Mouse (Mus musculus) small intestine, adult 2 months (tissue): Measurements from ENCODE around the gene Mark2. TPM values are rescaled to one million over a fixed set of nuclear protein-coding genes. Genes with fewer than 3 reads are reported as not detected.
A peak's percentile ranks its signal among the peaks of the same experiment; 100 is the strongest.

ENCODE experiments used
- H3K27ac ChIP-seq: fragments of 200-500 bp; 2 replicates; pipeline ENCODE4 v1.5.1; 2012; ENCODE audit warnings: low read depth, low read length, control low read depth, inconsistent platforms; ENCODE audit not compliant: insufficient read depth
- H3K27me3 ChIP-seq: fragments of 200-500 bp; 2 replicates; pipeline ENCODE4 v1.6.1; 2012; ENCODE audit warnings: mild to moderate bottlenecking, moderate library complexity, low read length, inconsistent platforms; ENCODE audit not compliant: control insufficient read depth, insufficient read depth
- H3K36me3 ChIP-seq: fragments of 200-500 bp; 2 replicates; pipeline ENCODE4 v1.6.1; 2012; ENCODE audit warnings: mild to moderate bottlenecking, low read length, control low read depth, inconsistent platforms; ENCODE audit not compliant: control insufficient read depth, insufficient read depth
- H3K4me1 ChIP-seq: fragments of 200-500 bp; 2 replicates; pipeline ENCODE4 v1.6.1; 2012; ENCODE audit warnings: low read length, inconsistent platforms, mixed read lengths; ENCODE audit not compliant: control insufficient read depth, insufficient read depth, insufficient read length
- H3K4me3 ChIP-seq: fragments of 200-500 bp; 2 replicates; pipeline ENCODE4 v1.5.1; 2012; ENCODE audit warnings: low read depth, mild to moderate bottlenecking, control low read depth, inconsistent platforms, low read length, moderate library complexity
- CTCF ChIP-seq: fragments of 200-500 bp; IDR thresholded peaks from 2 replicates; pipeline ENCODE4 v1.5.1; 2012; ENCODE audit warnings: low read depth, mild to moderate bottlenecking, control low read depth, inconsistent platforms, low read length, moderate library complexity, mixed read lengths; ENCODE audit not compliant: insufficient replicate concordance, insufficient read length; ENCODE audit errors: extremely low read depth
- POLR2A ChIP-seq: fragments of 200-500 bp; IDR thresholded peaks from 2 replicates; pipeline ENCODE4 v1.6.1; 2012; ENCODE audit warnings: low read depth, mild to moderate bottlenecking, control low read depth, inconsistent platforms, low read length, moderate library complexity
- WGBS: fragments of 180-500 bp; shearing (Covaris S2); methylation state at CpG from one replicate; pipeline ENCODE4 v1.1.7; 2018; 5-methylcytosine and 5-hydroxymethylcytosine counted together
- polyA plus RNA-seq: library from polyadenylated mRNA; depleted of rRNA; stranded (reverse); fragments of >200 nt; gene quantifications from 2 replicates; pipeline ENCODE4 v1.2.3, GENCODE M21; 2012

The Mark2 gene
- polyA plus RNA-seq, 1 experiment: 279 TPM

GRCm38 (mm10) chr19:7246021-7246420, 95.6 kb downstream of the Mark2 start:
- H3K27ac ChIP-seq: no peak overlapping the region
- TF ChIP-seq POLR2A (no peak), CTCF (no peak)
- no peaks in the 10 kb centered on the region for H3K27me3 ChIP-seq
- no peaks in the 10 kb centered on the region for H3K36me3 ChIP-seq
- H3K4me3 ChIP-seq: no peak overlapping the region
- H3K4me1 ChIP-seq: 0 out of 2 replicates have a peak, but pooled peaks cover 2% of the 10 kb centered on the region
- WGBS: 31% methylated on average over 3 of the region's 3 CpGs

GRCm38 (mm10) chr19:7240782-7241690, 100.6 kb downstream of the Mark2 start, which contains the start of gene Naa40:
Gene Naa40, minus strand, starts transcription at chr19:7241183.
- WGBS: under 1% methylated on average over 80 of the region's 80 CpGs
- H3K27ac ChIP-seq: peak within 1 kb of the TSS; percentile 59
- TF ChIP-seq POLR2A (no peak), CTCF (no peak)
- peaks cover 2% of the 10 kb centered on the region; the same call in 1 of the 2 replicates for H3K4me1 ChIP-seq
- peak within 1 kb of the TSS; percentile 90 for H3K4me3 ChIP-seq
- no peaks in the 10 kb centered on the region for H3K27me3 ChIP-seq
- H3K36me3 ChIP-seq: no peaks in the 10 kb centered on the region

- WGBS: 2% methylated on average over 13 of the region's 13 CpGs
- Histone ChIP-seq H3K27ac (no peak overlapping the region), H3K36me3 (no peaks in the 10 kb centered on the region), H3K27me3 (no peaks in the 10 kb centered on the region), H3K4me1 (peaks cover 2% of the 10 kb centered on the region; the same call in 1 of the 2 replicates), H3K4me3 (peak overlapping the region; percentile 90)
- no peak for TF ChIP-seq POLR2A
Observed at GRCm38 (mm10) chr19:7240291-7240690, 101.4 kb downstream of the Mark2 start.

- Histone ChIP-seq H3K27ac (no peak overlapping the region), H3K27me3 (no peaks in the 10 kb centered on the region), H3K36me3 (no peaks in the 10 kb centered on the region), H3K4me1 (peaks cover 2% of the 10 kb centered on the region; the same call in 1 of the 2 replicates), H3K4me3 (no peak overlapping the region)
- TF ChIP-seq POLR2A (no peak), CTCF (no peak)
- WGBS: 69% methylated on average over 3 of the region's 3 CpGs
Observed at GRCm38 (mm10) chr19:7239574-7239973, 102.1 kb downstream of the Mark2 start.

- Histone ChIP-seq H3K27me3 (no peaks in the 10 kb centered on the region), H3K27ac (no peak overlapping the region), H3K36me3 (peaks cover 9% of the 10 kb centered on the region), H3K4me1 (peaks cover 2% of the 10 kb centered on the region; the same call in 1 of the 2 replicates), H3K4me3 (no peak overlapping the region)
- TF ChIP-seq POLR2A (no peak), CTCF (no peak)
- 84% methylated on average over 4 of the region's 4 CpGs for WGBS
Observed at GRCm38 (mm10) chr19:7236742-7237141, 104.9 kb downstream of the Mark2 start.

- TF ChIP-seq CTCF (no peak), POLR2A (no peak)
- 98% methylated on average over 2 of the region's 2 CpGs for WGBS
- H3K27ac ChIP-seq: no peak overlapping the region
- no peaks in the 10 kb centered on the region; the same call in 1 of the 2 replicates for H3K4me1 ChIP-seq
- no peaks in the 10 kb centered on the region for H3K27me3 ChIP-seq
- H3K4me3 ChIP-seq: no peak overlapping the region
- peaks cover 11% of the 10 kb centered on the region for H3K36me3 ChIP-seq
Observed at GRCm38 (mm10) chr19:7236011-7236410, 105.6 kb downstream of the Mark2 start.

- H3K36me3 ChIP-seq: peaks cover 11% of the 10 kb centered on the region
- TF ChIP-seq CTCF (no peak), POLR2A (no peak)
- 77% methylated on average over 9 of the region's 9 CpGs for WGBS
- H3K4me1 ChIP-seq: no peaks in the 10 kb centered on the region; the same call in 1 of the 2 replicates
- H3K4me3 ChIP-seq: no peak overlapping the region
- no peak overlapping the region for H3K27ac ChIP-seq
- H3K27me3 ChIP-seq: no peaks in the 10 kb centered on the region
Observed at GRCm38 (mm10) chr19:7235461-7235860, 106.2 kb downstream of the Mark2 start.
